Mouse (Mus musculus) midbrain, embryonic 14.5 days (tissue): ENCODE measurements at regions not wholly inside any gene's neighbourhood (a gene's known extent, or its start where the extent isn't known, plus 50 kb on each side); places are given as distances from the start of the nearest gene placed in this dataset.

ENCODE experiments used
- ATAC-seq: fragments of 200-750 bp; cut with Nextera tagmentation; 2 replicates; pipeline ENCODE4 v1.8.0; 2017; ENCODE audit warnings: moderate number of reproducible peaks, moderate library complexity; ENCODE audit not compliant: low FRiP score, low TSS enrichment
- DNase-seq: peaks from one replicate; pipeline ENCODE4 v3.0.0-alpha.2; 2015
- H3K27ac ChIP-seq: fragments of 300-500 bp; sonication (generic); replicated peaks from 2 replicates; pipeline ENCODE4 v1.5.1; 2014; ENCODE audit warnings: mild to moderate bottlenecking, low read depth, low read length, moderate library complexity
- H3K27me3 ChIP-seq: fragments of 300-500 bp; sonication (generic); 2 replicates; pipeline ENCODE4 v1.6.1; 2014; ENCODE audit warnings: low read length, control low read depth, mixed read lengths; ENCODE audit not compliant: control insufficient read depth, insufficient read depth
- H3K36me3 ChIP-seq: fragments of 300-500 bp; sonication (generic); 2 replicates; pipeline ENCODE4 v1.6.1; 2014; ENCODE audit warnings: low read length, control low read depth; ENCODE audit not compliant: control insufficient read depth, insufficient read depth
- H3K4me1 ChIP-seq: fragments of 300-500 bp; sonication (generic); 2 replicates; pipeline ENCODE4 v1.6.1; 2014; ENCODE audit warnings: mild to moderate bottlenecking, antibody characterized with exemption, low read length, control low read depth; ENCODE audit not compliant: control insufficient read depth, insufficient read depth
- H3K4me2 ChIP-seq: fragments of 300-500 bp; sonication (generic); 2 replicates; pipeline ENCODE4 v1.6.1; 2014; ENCODE audit warnings: mild to moderate bottlenecking, low read length, moderate library complexity
- H3K4me3 ChIP-seq: fragments of 300-500 bp; sonication (generic); replicated peaks from 2 replicates; pipeline ENCODE4 v1.5.1; 2014; ENCODE audit warnings: low read depth, low read length
- H3K9ac ChIP-seq: fragments of 300-500 bp; sonication (generic); replicated peaks from 2 replicates; pipeline ENCODE4 v1.6.1; 2014; ENCODE audit warnings: mild to moderate bottlenecking, low read length, moderate library complexity
- H3K9me3 ChIP-seq: fragments of 300-500 bp; sonication (generic); 2 replicates; pipeline ENCODE4 v1.6.1; 2016; ENCODE audit warnings: low read length, control low read depth, mixed read lengths; ENCODE audit not compliant: control insufficient read depth
- WGBS: fragments of 180-500 bp; shearing (Covaris S2); extraction: QIAGEN DNeasy Blood & Tissue Kit; methylation state at CpG from one replicate; pipeline ENCODE4 v1.1.7; 2014; 5-methylcytosine and 5-hydroxymethylcytosine counted together

GRCm38 (mm10) chr4:75838619-75839018 is 560.5 kb upstream of the Dmac1 start:
- ATAC-seq = no peak

GRCm38 (mm10) chr4:75827082-75827711 is 549.1 kb upstream of the Dmac1 start:
- Histone ChIP-seq H3K27me3 (no peaks in the 10 kb centered on the region), H3K36me3 (no peaks in the 10 kb centered on the region), H3K27ac (no peak overlapping the region), H3K4me2 (no peak overlapping the region), H3K9ac (no peak overlapping the region), H3K4me3 (no peak overlapping the region), H3K9me3 (no peaks in the 10 kb centered on the region), H3K4me1 (no peaks in the 10 kb centered on the region)
- no peak for ATAC-seq
- no peak for DNase-seq
- WGBS = 84% methylated on average over 3 of the region's 3 CpGs

More at GRCm38 (mm10) chr4:75838619-75839018, 560.5 kb upstream of the Dmac1 start:
- Histone ChIP-seq H3K27me3 (no peaks in the 10 kb centered on the region), H3K36me3 (no peaks in the 10 kb centered on the region), H3K4me2 (no peak overlapping the region), H3K4me3 (no peak overlapping the region), H3K9me3 (no peaks in the 10 kb centered on the region), H3K4me1 (no peaks in the 10 kb centered on the region), H3K9ac (no peak overlapping the region), H3K27ac (no peak overlapping the region)
- 70% methylated on average over 4 of the region's 4 CpGs for WGBS
- DNase-seq = no peak

DNA sequence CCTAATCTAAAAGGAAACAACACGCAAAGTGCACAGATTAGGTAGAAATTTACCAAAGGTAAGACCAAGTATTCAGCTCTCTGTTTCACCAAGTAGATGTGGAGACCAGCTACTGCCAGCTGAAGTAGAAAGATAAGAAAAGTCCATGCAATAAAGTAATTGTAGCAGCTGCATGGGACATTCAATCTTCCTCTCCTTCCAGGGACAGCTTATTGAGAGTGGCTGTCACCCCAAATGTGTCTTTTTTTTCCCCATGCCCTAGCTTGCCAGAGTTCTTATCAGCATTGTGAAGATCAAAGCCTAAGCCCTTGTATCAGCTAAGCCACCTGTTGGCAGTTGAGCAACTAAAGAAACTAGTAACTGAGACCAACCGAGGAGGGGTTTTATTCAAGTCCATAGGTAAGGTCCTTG is 541.1 kb upstream of the Dmac1 start:
- H3K27ac ChIP-seq = no peak overlapping the region
- no peaks in the 10 kb centered on the region for H3K27me3 ChIP-seq
- H3K9ac ChIP-seq = no peak overlapping the region
- H3K4me2 ChIP-seq = no peak overlapping the region
- DNase-seq (no peak), ATAC-seq (no peak)
- no peaks in the 10 kb centered on the region for H3K9me3 ChIP-seq
- H3K4me3 ChIP-seq = no peak overlapping the region
- 76% methylated on average over 2 of the region's 2 CpGs for WGBS
- H3K36me3 ChIP-seq = no peaks in the 10 kb centered on the region
- no peaks in the 10 kb centered on the region for H3K4me1 ChIP-seq

GRCm38 (mm10) chr4:75816026-75816425 is 537.9 kb upstream of the Dmac1 start:
- Histone ChIP-seq H3K27ac (no peak overlapping the region), H3K36me3 (no peaks in the 10 kb centered on the region), H3K4me1 (no peaks in the 10 kb centered on the region), H3K9ac (no peak overlapping the region), H3K4me3 (no peak overlapping the region), H3K27me3 (no peaks in the 10 kb centered on the region), H3K4me2 (no peak overlapping the region), H3K9me3 (no peaks in the 10 kb centered on the region)
- DNase-seq = no peak
- 95% methylated on average over 4 of the region's 4 CpGs for WGBS
- ATAC-seq = no peak

- H3K27me3 ChIP-seq = no peaks in the 10 kb centered on the region
- no peak overlapping the region for H3K9ac ChIP-seq
- H3K4me1 ChIP-seq = no peaks in the 10 kb centered on the region
- no peak overlapping the region for H3K27ac ChIP-seq
- 24% methylated on average over 2 of the region's 2 CpGs for WGBS
- no peaks in the 10 kb centered on the region for H3K36me3 ChIP-seq
- H3K4me3 ChIP-seq = no peak overlapping the region
- ATAC-seq (no peak), DNase-seq (no peak)
- no peak overlapping the region for H3K4me2 ChIP-seq
- no peaks in the 10 kb centered on the region for H3K9me3 ChIP-seq
Observed at GRCm38 (mm10) chr4:75812266-75812665, 534.2 kb upstream of the Dmac1 start.

GRCm38 (mm10) chr4:75801870-75802269 is 523.8 kb upstream of the Dmac1 start:
- ATAC-seq = no peak
- Histone ChIP-seq H3K4me2 (no peak overlapping the region), H3K4me1 (no peaks in the 10 kb centered on the region)

GRCm38 (mm10) chr4:75801156-75801555 is 523.1 kb upstream of the Dmac1 start:
- no peak for ATAC-seq
- WGBS = 91% methylated on average over 4 of the region's 4 CpGs
- no peaks in the 10 kb centered on the region for H3K36me3 ChIP-seq
- H3K27ac ChIP-seq = no peak overlapping the region
- H3K4me3 ChIP-seq = no peak overlapping the region
- no peaks in the 10 kb centered on the region for H3K4me1 ChIP-seq
- no peak overlapping the region for H3K9ac ChIP-seq
- H3K4me2 ChIP-seq = no peak overlapping the region
- DNase-seq = no peak
- H3K27me3 ChIP-seq = no peaks in the 10 kb centered on the region
- no peaks in the 10 kb centered on the region for H3K9me3 ChIP-seq

More at GRCm38 (mm10) chr4:75801870-75802269, 523.8 kb upstream of the Dmac1 start:
- H3K9me3 ChIP-seq = no peaks in the 10 kb centered on the region
- no peak overlapping the region for H3K4me3 ChIP-seq
- H3K27ac ChIP-seq = no peak overlapping the region
- DNase-seq = no peak
- 81% methylated on average over 4 of the region's 4 CpGs for WGBS
- H3K9ac ChIP-seq = no peak overlapping the region
- H3K36me3 ChIP-seq = no peaks in the 10 kb centered on the region
- H3K27me3 ChIP-seq = no peaks in the 10 kb centered on the region

GRCm38 (mm10) chr4:75791789-75792188 is 513.7 kb upstream of the Dmac1 start:
- DNase-seq (no peak), ATAC-seq (no peak)
- Histone ChIP-seq H3K36me3 (no peaks in the 10 kb centered on the region), H3K4me1 (no peaks in the 10 kb centered on the region), H3K4me2 (no peak overlapping the region), H3K27me3 (no peaks in the 10 kb centered on the region), H3K27ac (no peak overlapping the region), H3K9me3 (no peaks in the 10 kb centered on the region), H3K4me3 (no peak overlapping the region), H3K9ac (no peak overlapping the region)

DNA sequence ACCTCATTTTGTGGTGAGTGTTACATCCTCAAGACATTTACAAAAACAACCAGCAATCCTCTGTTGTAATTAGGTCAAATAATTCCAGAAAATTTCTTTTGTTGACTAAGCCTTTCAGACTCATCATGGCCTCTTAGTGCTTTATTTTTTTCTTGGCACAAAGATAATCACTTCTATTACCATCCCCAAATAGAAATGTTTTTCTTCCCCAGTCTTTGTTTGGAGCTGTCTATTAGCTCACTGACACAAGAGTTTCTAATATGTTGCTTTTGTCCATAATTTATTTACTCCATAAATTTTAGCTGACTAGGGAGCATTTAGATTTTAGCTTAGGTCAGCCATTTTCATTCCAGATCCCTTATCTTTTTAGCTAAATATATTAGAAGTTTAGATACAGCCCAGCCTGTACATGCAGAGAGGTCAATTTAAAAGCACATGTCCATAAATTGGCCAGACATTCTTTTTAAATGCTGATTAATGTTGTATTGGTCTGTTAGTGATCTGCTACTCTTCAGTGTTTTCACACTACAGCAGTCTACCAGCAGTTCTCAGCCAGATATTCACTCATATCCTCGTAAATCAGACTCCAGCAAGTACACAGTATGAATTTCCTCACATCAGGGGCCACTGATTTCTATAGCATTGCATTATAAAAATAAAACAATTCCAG is 513.0 kb upstream of the Dmac1 start:
- no peak overlapping the region for H3K27ac ChIP-seq
- WGBS = 95% methylated on average over 1 of the region's 1 CpGs
- H3K9me3 ChIP-seq = no peaks in the 10 kb centered on the region
- DNase-seq = no peak
- no peaks in the 10 kb centered on the region for H3K36me3 ChIP-seq
- ATAC-seq = no peak
- H3K4me2 ChIP-seq = no peak overlapping the region
- H3K4me3 ChIP-seq = no peak overlapping the region
- H3K9ac ChIP-seq = no peak overlapping the region
- no peaks in the 10 kb centered on the region for H3K27me3 ChIP-seq
- H3K4me1 ChIP-seq = no peaks in the 10 kb centered on the region
